Mouse (Mus musculus) MEL (cell line): Measurements from ENCODE around the gene 1700003F12Rik.

ENCODE experiments used
- CTCF ChIP-seq, 3 experiments: IDR thresholded peaks in 2 of 3; conservative IDR thresholded peaks in 1 of 3; 2 replicates each; pipeline ENCODE4 v1.5.1; 2011 to 2012; ENCODE audit warnings: low read length in 3 of 3, low read depth in 2 of 3, mild to moderate bottlenecking in 2 of 3, improper control_type of control experiment in 1 of 3, inconsistent platforms in 1 of 3, mixed read lengths in 1 of 3, moderate library complexity in 1 of 3; ENCODE audit not compliant: control insufficient read depth in 1 of 3, insufficient read depth in 1 of 3, poor library complexity in 1 of 3, severe bottlenecking in 1 of 3
- EP300 ChIP-seq, 2 experiments: IDR thresholded peaks; 2 replicates each; pipeline ENCODE4 v1.6.1; 2011; ENCODE audit warnings: improper control_type of control experiment in 2 of 2, low read length in 2 of 2, low read depth in 1 of 2, mild to moderate bottlenecking in 1 of 2
- MAZ ChIP-seq: IDR thresholded peaks from 2 replicates; pipeline ENCODE4 v1.6.1; 2012; ENCODE audit warnings: low read depth, mild to moderate bottlenecking, inconsistent platforms, low read length, improper control_type of control experiment
- NELFE ChIP-seq: IDR thresholded peaks from 2 replicates; pipeline ENCODE4 v1.6.1; 2011; ENCODE audit warnings: low read depth, low read length, improper control_type of control experiment
- NRF1 ChIP-seq: IDR thresholded peaks from 2 replicates; pipeline ENCODE4 v1.6.1; 2014; ENCODE audit warnings: low read depth, mild to moderate bottlenecking, inconsistent platforms, low read length, improper control_type of control experiment, moderate library complexity; ENCODE audit not compliant: poor library complexity, insufficient read depth, severe bottlenecking
- POLR2A ChIP-seq, 2 experiments: IDR thresholded peaks; 2 replicates each; pipeline ENCODE4 v1.6.1; 2011 to 2012; ENCODE audit warnings: low read length in 2 of 2, mild to moderate bottlenecking in 2 of 2, control low read depth in 1 of 2, improper control_type of control experiment in 1 of 2, low read depth in 1 of 2, moderate library complexity in 1 of 2; ENCODE audit not compliant: control insufficient read depth in 1 of 2, insufficient read depth in 1 of 2, poor library complexity in 1 of 2
- POLR2AphosphoS5 ChIP-seq: IDR thresholded peaks from 2 replicates; pipeline ENCODE4 v1.6.1; 2012; ENCODE audit warnings: low read depth, borderline replicate concordance, mild to moderate bottlenecking, inconsistent platforms, low read length, moderate library complexity, mixed read lengths
- SMC3 ChIP-seq: IDR thresholded peaks from 2 replicates; pipeline ENCODE4 v1.6.1; 2011; ENCODE audit warnings: low read depth, low read length, improper control_type of control experiment
- ZC3H11A ChIP-seq: IDR thresholded peaks from 2 replicates; pipeline ENCODE4 v1.6.1; 2012; ENCODE audit warnings: low read depth, mild to moderate bottlenecking, inconsistent platforms, low read length, improper control_type of control experiment
- ZKSCAN1 ChIP-seq: IDR thresholded peaks from 2 replicates; pipeline ENCODE4 v1.6.1; 2012; ENCODE audit warnings: low read depth, mild to moderate bottlenecking, inconsistent platforms, low read length, improper control_type of control experiment, moderate library complexity
- ZNF384 ChIP-seq: IDR thresholded peaks from 2 replicates; pipeline ENCODE4 v1.6.1; 2012; ENCODE audit warnings: low read depth, mild to moderate bottlenecking, inconsistent platforms, low read length, improper control_type of control experiment

DNA sequence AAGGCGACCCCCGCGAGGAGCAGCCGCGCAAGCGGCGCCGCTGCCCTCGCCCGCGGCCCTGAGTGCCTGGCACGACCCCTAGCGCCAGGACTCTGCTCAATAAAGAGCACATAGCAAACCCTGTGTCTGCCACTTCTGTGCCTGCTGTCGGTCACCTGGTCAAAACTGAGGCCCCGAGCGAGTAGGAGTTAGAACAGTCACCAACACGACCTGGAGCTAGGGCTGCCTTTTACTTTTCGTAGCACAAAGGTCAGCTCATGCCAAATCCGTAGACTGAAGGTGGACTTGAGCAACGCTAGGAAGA lies 3.0 kb downstream of the 1700003F12Rik start:
- no peak for TF ChIP-seq POLR2A (IDR thresholded peaks at IDR 0.05; ENCODE audit: control insufficient read depth in 1 of 2, insufficient read depth in 1 of 2, low read depth in 1 of 2, low read length in 2 of 2, poor library complexity in 1 of 2)
- TF ChIP-seq MAZ, result no peak
- no peak for TF ChIP-seq SMC3
- no peak for TF ChIP-seq POLR2AphosphoS5
- TF ChIP-seq CTCF (IDR thresholded peaks at IDR 0.05 in 2 of 3, conservative IDR thresholded peaks at IDR 0.05 in 1 of 3; ENCODE audit: control insufficient read depth in 1 of 3, insufficient read depth in 1 of 3, low read depth in 2 of 3, low read length in 3 of 3, poor library complexity in 1 of 3, severe bottlenecking in 1 of 3), result no peak
- TF ChIP-seq EP300 (IDR thresholded peaks at IDR 0.05; ENCODE audit: low read depth in 1 of 2, low read length in 2 of 2), result no peak
- TF ChIP-seq ZNF384, result no peak
- TF ChIP-seq NELFE, result no peak
- no peak for TF ChIP-seq ZC3H11A
- no peak for TF ChIP-seq ZKSCAN1
- no peak for TF ChIP-seq NRF1
